Mouse (Mus musculus) testis, adult 10 weeks (tissue): Measurements from ENCODE around the gene Sft2d1. TPM values are rescaled to one million over a fixed set of nuclear protein-coding genes. Genes with fewer than 3 reads are reported as not detected.

Experiments
- polyA plus RNA-seq: library from polyadenylated mRNA; stranded (reverse); fragments of 350-450 nt; fragmentation: Illumina TruSeq; extraction: RNeasy Lipid Tissue Mini Kit (QIAGEN cat#74804); gene quantifications from one replicate; pipeline ENCODE4 v1.2.3, GENCODE M21; 2014; ENCODE audit warnings: low read depth, low replicate concordance

Gene Sft2d1
- polyA plus RNA-seq = 31.1 TPM

GRCm38 (mm10) chr17:8310838-8311614, at the start of gene Sft2d1:
Sft2d1 (plus strand) TSS chr17:8311102.

GRCm38 (mm10) chr17:8282821-8283525, 27.9 kb upstream of the Sft2d1 start, which contains the start of gene Mpc1:
Mpc1 (plus strand) TSS chr17:8282904.

GRCm38 (mm10) chr17:8337159-8337558, 26.3 kb downstream of the Sft2d1 start, which contains the start of gene Prr18:
Prr18 (plus strand) TSS chr17:8337459.

GRCm38 (mm10) chr17:8355692-8356091, 44.8 kb downstream of the Sft2d1 start, which contains the start of gene T2:
T2 (plus strand) TSS chr17:8355992.

Other genes with a start within 250 kb of the Sft2d1 start
- gene Gm49673, start 163.3 kb upstream of the Sft2d1 start, polyA plus RNA-seq = not detected
- gene Rnaset2a, start 163.0 kb upstream of the Sft2d1 start, polyA plus RNA-seq = 4.9 TPM
- 129 TPM for gene Fgfr1op, start 145.6 kb upstream of the Sft2d1 start, polyA plus RNA-seq
- 2.1 TPM for gene Ccr6, start 75.1 kb upstream of the Sft2d1 start, polyA plus RNA-seq
- 59.6 TPM for gene Mpc1, start 28.2 kb upstream of the Sft2d1 start, polyA plus RNA-seq
- not detected for gene Prr18, start 26.4 kb downstream of the Sft2d1 start, polyA plus RNA-seq
- not detected for gene T2, start 44.9 kb downstream of the Sft2d1 start, polyA plus RNA-seq
- 0.13 TPM for gene T, start 123.3 kb downstream of the Sft2d1 start, polyA plus RNA-seq
- 22.3 TPM for gene Pde10a, start 214.3 kb downstream of the Sft2d1 start, polyA plus RNA-seq